Mouse (Mus musculus): ENCODE measurements around the gene Rcn3. TPM values are rescaled to one million over a fixed set of nuclear protein-coding genes. Genes with fewer than 3 reads are reported as not detected.
"Not testable (repeated sequence)": the region's sequence is repeated elsewhere in the genome, so short reads cannot be mapped to it uniquely, and the experiment has no call there.

Gene Rcn3
- total and polyA plus RNA-seq, 3 experiments: 24.6 to 64.5 (median 27.9) TPM

DNA sequence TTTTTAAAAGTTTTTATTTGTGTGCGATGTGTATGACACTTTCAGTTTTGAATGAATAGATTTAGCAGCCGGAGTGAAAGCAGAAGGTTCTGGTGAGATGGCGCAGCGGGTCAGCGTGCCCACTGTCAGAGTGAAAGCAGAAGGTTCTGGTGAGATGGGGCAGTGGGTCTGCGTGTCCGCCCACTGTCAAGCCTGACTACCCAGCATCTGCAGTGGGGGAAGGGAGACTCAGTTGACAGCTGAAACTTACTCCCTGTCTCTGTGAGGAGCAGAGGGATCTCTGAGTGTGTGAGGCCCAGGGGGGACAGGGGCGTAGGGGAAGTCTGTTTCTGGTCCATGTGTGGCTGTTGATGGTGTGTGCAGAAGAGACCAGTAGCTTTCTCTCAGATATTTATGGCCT, 25.5 kb upstream of the Rcn3 start:
- no peak for DNase-seq

DNA sequence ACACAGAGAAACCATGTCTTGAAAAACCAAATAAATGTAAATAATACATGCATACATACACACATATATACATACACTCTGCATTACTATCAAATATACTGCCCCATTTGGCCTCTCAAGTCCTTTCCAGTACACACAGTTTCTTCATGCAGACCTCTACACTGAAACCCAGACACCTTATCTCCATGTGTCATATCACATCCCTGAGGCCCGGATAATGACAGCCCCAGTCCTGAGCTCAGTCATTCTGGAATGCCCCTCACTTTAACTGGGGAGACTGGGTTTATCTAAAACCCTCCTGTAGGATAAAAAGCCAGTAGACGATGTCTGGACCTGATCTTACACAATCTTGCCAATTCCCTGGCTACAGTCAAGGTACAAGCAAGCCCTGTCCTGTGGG, 21.5 kb upstream of the Rcn3 start:
- intact Hi-C loops (cut with DNase I): no loop called here
- TF ChIP-seq EP300 (IDR thresholded peaks at IDR 0.05; ENCODE audit: insufficient read depth, low read depth, low read length): no peak
- no peak for TF ChIP-seq CTCF (IDR thresholded peaks at IDR 0.05)
- no peak for TF ChIP-seq POLR2A (IDR thresholded peaks at IDR 0.05; ENCODE audit: insufficient read depth, low read depth, low read length)
- Histone ChIP-seq H3K36me3 (ENCODE audit: control insufficient read depth, insufficient read depth, low read length) (no peaks in the 10 kb centered on the region), H3K79me2 (replicated peaks; ENCODE audit: control insufficient read depth, insufficient read depth, low read length) (no peaks in the 10 kb centered on the region), H3K4me1 (ENCODE audit: control insufficient read depth, insufficient read depth, low read length) (no peaks in the 10 kb centered on the region), H3K9ac (ENCODE audit: low read depth, low read length) (no peak overlapping the region), H3K27ac (no peak overlapping the region), H3K27me3 (ENCODE audit: control insufficient read depth, insufficient read depth, low read length) (no peaks in the 10 kb centered on the region), H3K4me3 (no peak overlapping the region)
- 51% methylated on average over 2 of the region's 2 CpGs for WGBS
- no peak for DNase-seq

More for the DNA sequence above, 25.5 kb upstream of the Rcn3 start:
- H3K27ac ChIP-seq: no peak overlapping the region
- H3K79me2 ChIP-seq (replicated peaks; ENCODE audit: control insufficient read depth, insufficient read depth, low read length): no peaks in the 10 kb centered on the region
- no peak overlapping the region for H3K4me3 ChIP-seq
- H3K9ac ChIP-seq (ENCODE audit: low read depth, low read length): no peak overlapping the region
- H3K36me3 ChIP-seq (ENCODE audit: control insufficient read depth, insufficient read depth, low read length): peaks cover 5% of the 10 kb centered on the region; the same call in 1 of the 2 replicates
- no peaks in the 10 kb centered on the region for H3K27me3 ChIP-seq (ENCODE audit: control insufficient read depth, insufficient read depth, low read length)
- H3K4me1 ChIP-seq (ENCODE audit: control insufficient read depth, insufficient read depth, low read length): peaks cover 8% of the 10 kb centered on the region
- 80% methylated on average over 8 of the region's 8 CpGs for WGBS
- no peak for TF ChIP-seq POLR2A (IDR thresholded peaks at IDR 0.05; ENCODE audit: insufficient read depth, low read depth, low read length)
- no peak for TF ChIP-seq EP300 (IDR thresholded peaks at IDR 0.05; ENCODE audit: insufficient read depth, low read depth, low read length)
- no peak for TF ChIP-seq CTCF (IDR thresholded peaks at IDR 0.05)
- intact Hi-C loops (cut with DNase I): no loop called here

DNA sequence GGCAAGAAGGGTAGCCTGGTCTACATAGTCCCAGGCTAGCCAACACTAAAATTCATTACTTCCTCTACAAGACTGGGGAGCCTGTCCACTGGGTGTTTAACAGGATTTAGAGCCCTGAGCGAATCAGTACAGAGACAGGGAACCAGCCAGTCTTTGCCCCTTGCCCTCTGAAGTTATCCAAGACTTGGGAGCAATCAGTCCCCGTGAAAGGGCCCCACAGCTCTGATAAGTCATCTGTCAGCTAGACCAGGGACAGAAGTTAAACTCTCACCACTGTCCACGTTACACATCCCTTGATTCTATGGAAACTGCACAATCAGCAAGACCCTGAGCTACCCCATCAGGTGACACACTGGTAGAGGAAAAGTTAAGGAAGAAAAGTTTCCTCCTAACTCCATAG, 20.5 kb upstream of the Rcn3 start:
- DNase-seq: no peak
- Histone ChIP-seq H3K9ac (ENCODE audit: low read depth, low read length) (no peak overlapping the region), H3K4me1 (ENCODE audit: control insufficient read depth, insufficient read depth, low read length) (no peaks in the 10 kb centered on the region), H3K4me3 (no peak overlapping the region), H3K36me3 (ENCODE audit: control insufficient read depth, insufficient read depth, low read length) (no peaks in the 10 kb centered on the region), H3K27ac (no peak overlapping the region), H3K79me2 (replicated peaks; ENCODE audit: control insufficient read depth, insufficient read depth, low read length) (no peaks in the 10 kb centered on the region), H3K27me3 (ENCODE audit: control insufficient read depth, insufficient read depth, low read length) (no peaks in the 10 kb centered on the region)
- intact Hi-C loops (cut with DNase I): no loop called here
- no peak for TF ChIP-seq CTCF (IDR thresholded peaks at IDR 0.05)
- no peak for TF ChIP-seq EP300 (IDR thresholded peaks at IDR 0.05; ENCODE audit: insufficient read depth, low read depth, low read length)
- no peak for TF ChIP-seq POLR2A (IDR thresholded peaks at IDR 0.05; ENCODE audit: insufficient read depth, low read depth, low read length)
- 58% methylated on average over 3 of the region's 3 CpGs for WGBS

DNA sequence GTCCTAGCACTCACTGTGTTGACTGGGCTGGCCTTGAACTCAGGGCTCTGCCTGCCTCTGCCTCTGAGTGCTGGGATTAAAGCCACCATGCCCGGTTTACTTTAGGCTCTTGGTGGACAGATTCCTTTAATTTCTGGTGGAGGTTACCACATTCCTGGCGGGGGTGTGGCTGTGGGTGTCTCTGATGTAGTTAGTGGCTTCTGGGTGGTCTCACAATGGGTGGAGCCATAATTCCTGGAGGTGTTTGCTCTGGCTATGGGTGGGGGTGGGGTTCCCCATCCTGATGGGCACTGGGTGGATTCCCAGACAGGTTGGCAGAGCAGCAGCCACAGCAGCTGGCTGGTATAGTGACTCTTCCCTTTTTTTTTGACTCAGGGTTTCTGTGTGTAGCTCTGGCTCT, 19.9 kb upstream of the Rcn3 start:
- H3K36me3 ChIP-seq (ENCODE audit: control insufficient read depth, insufficient read depth, low read length): no peaks in the 10 kb centered on the region
- TF ChIP-seq POLR2A (IDR thresholded peaks at IDR 0.05; ENCODE audit: insufficient read depth, low read depth, low read length) (no peak), CTCF (IDR thresholded peaks at IDR 0.05) (no peak), EP300 (IDR thresholded peaks at IDR 0.05; ENCODE audit: insufficient read depth, low read depth, low read length) (no peak)
- intact Hi-C loops (cut with DNase I): no loop called here
- WGBS: 79% methylated on average over 2 of the region's 2 CpGs
- no peaks in the 10 kb centered on the region for H3K27me3 ChIP-seq (ENCODE audit: control insufficient read depth, insufficient read depth, low read length)
- H3K79me2 ChIP-seq (replicated peaks; ENCODE audit: control insufficient read depth, insufficient read depth, low read length): no peaks in the 10 kb centered on the region
- H3K4me1 ChIP-seq (ENCODE audit: control insufficient read depth, insufficient read depth, low read length): no peaks in the 10 kb centered on the region
- no peak overlapping the region for H3K4me3 ChIP-seq
- DNase-seq: no peak
- no peak overlapping the region for H3K9ac ChIP-seq (ENCODE audit: low read depth, low read length)
- no peak overlapping the region for H3K27ac ChIP-seq

DNA sequence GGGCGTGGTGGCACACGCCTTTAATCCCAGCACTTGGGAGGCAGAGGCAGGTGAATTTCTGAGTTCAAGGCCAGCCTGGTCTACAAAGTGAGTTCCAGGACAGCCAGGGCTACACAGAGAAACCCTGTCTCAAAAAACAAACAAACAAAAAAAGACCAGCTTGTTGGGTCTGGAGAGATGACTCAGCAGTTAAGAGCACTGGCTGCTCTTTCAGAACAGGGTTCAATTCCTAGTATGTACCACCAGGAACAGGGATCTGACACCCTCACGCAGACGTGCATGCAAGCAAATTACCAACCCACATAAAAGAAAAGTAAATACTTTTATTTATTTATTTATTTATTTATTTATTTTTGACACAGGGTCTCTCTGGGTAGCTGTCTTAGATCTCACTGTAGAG, 18.1 kb upstream of the Rcn3 start:
- H3K27ac ChIP-seq; H3K36me3 ChIP-seq (ENCODE audit: control insufficient read depth, insufficient read depth, low read length); H3K79me2 ChIP-seq (replicated peaks; ENCODE audit: control insufficient read depth, insufficient read depth, low read length); H3K4me1 ChIP-seq (ENCODE audit: control insufficient read depth, insufficient read depth, low read length); DNase-seq; H3K9ac ChIP-seq (ENCODE audit: low read depth, low read length); intact Hi-C loops (cut with DNase I); H3K27me3 ChIP-seq (ENCODE audit: control insufficient read depth, insufficient read depth, low read length); H3K4me3 ChIP-seq: not testable (repeated sequence)
- WGBS: 92% methylated on average over 4 of the region's 4 CpGs

DNA sequence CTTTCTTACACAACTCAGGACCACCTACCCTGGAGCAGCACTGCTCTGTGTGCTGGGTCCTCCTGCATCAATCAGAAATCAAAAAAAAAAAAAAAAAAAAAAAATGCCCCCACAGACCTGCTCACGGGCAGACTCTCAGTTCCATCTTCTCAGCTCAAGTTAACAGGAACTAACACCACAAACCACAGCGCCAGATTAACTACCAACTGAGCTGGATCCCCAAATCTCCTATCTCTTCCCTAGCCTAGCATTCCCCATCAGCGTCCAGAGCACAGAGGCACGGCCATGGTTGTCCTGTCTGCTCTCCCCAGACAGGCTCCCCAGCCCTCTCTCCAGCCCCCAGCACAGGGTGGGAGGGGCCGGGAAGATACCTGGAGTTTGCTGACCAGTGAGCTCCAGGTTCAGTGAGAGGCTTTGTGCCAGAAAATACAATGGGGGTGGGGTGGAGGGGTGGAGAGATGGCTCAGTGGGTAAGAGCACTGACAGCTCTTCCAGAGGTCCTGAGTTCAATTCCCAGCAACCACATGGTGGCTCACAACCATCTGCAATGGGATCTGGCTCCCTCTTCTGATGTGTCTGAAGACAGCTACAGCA, 15.1 kb upstream of the Rcn3 start:
- no peak for DNase-seq
- 61% methylated on average over 5 of the region's 5 CpGs for WGBS
- H3K4me1 ChIP-seq (ENCODE audit: control insufficient read depth, insufficient read depth, low read length): peaks cover 12% of the 10 kb centered on the region
- no peak for TF ChIP-seq POLR2A (IDR thresholded peaks at IDR 0.05; ENCODE audit: insufficient read depth, low read depth, low read length)
- TF ChIP-seq CTCF (IDR thresholded peaks at IDR 0.05): no peak
- no peak for TF ChIP-seq EP300 (IDR thresholded peaks at IDR 0.05; ENCODE audit: insufficient read depth, low read depth, low read length)
- H3K4me3 ChIP-seq: no peak overlapping the region
- peaks cover 2% of the 10 kb centered on the region for H3K79me2 ChIP-seq (replicated peaks; ENCODE audit: control insufficient read depth, insufficient read depth, low read length)
- no peaks in the 10 kb centered on the region for H3K27me3 ChIP-seq (ENCODE audit: control insufficient read depth, insufficient read depth, low read length)
- no peak overlapping the region for H3K27ac ChIP-seq
- intact Hi-C loops (cut with DNase I): no loop called here
- no peak overlapping the region for H3K9ac ChIP-seq (ENCODE audit: low read depth, low read length)
- 0 out of 2 replicates have a peak, but pooled peaks cover 4% of the 10 kb centered on the region for H3K36me3 ChIP-seq (ENCODE audit: control insufficient read depth, insufficient read depth, low read length)

All from heart, adult 2 months (tissue).